Mouse (Mus musculus) megakaryocyte, embryonic 14.5 days (primary cell): ENCODE measurements around the gene Zg16.

Experiments used
- FLI1 ChIP-seq: IDR thresholded peaks from 2 replicates; pipeline ENCODE4 v1.6.1; 2012; ENCODE audit warnings: low read length, inconsistent platforms, mixed read lengths
- GATA1 ChIP-seq: IDR thresholded peaks from 3 replicates; pipeline ENCODE4 v1.6.1; 2012; ENCODE audit warnings: mixed read lengths, low read length, inconsistent platforms, borderline replicate concordance

GRCm38 (mm10) chr7:127031244-127031643, 55.9 kb downstream of the Zg16 start:
- no peak for TF ChIP-seq GATA1
- TF ChIP-seq FLI1: no peak
